Mouse (Mus musculus) forebrain, embryonic 16.5 days (tissue): ENCODE measurements around the gene Ecpas. TPM values are rescaled to one million over a fixed set of nuclear protein-coding genes. Genes with fewer than 3 reads are reported as not detected.

Source experiments
- ATAC-seq: fragments of 200-750 bp; cut with Nextera tagmentation; 2 replicates; pipeline ENCODE4 v1.8.0; 2017; ENCODE audit warnings: mild to moderate bottlenecking, moderate library complexity
- H3K27ac ChIP-seq: fragments of 300-500 bp; sonication (generic); 2 replicates; pipeline ENCODE4 v1.5.1; 2014; ENCODE audit warnings: low read length, control low read depth
- H3K27me3 ChIP-seq: fragments of 300-500 bp; sonication (generic); replicated peaks from 2 replicates; pipeline ENCODE4 v1.6.1; 2014; ENCODE audit warnings: low read length; ENCODE audit not compliant: control insufficient read depth, insufficient read depth
- H3K36me3 ChIP-seq: fragments of 300-500 bp; sonication (generic); 2 replicates; pipeline ENCODE4 v1.6.1; 2014; ENCODE audit not compliant: control insufficient read depth, insufficient read depth
- H3K4me1 ChIP-seq: fragments of 300-500 bp; sonication (generic); replicated peaks from 2 replicates; pipeline ENCODE4 v1.6.1; 2014; ENCODE audit warnings: low read length; ENCODE audit not compliant: control insufficient read depth, insufficient read depth
- H3K4me2 ChIP-seq: fragments of 300-500 bp; sonication (generic); 2 replicates; pipeline ENCODE4 v1.6.1; 2014; ENCODE audit warnings: mild to moderate bottlenecking, low read length, control low read depth
- H3K4me3 ChIP-seq: fragments of 300-500 bp; sonication (generic); replicated peaks from 2 replicates; pipeline ENCODE4 v1.5.1; 2014; ENCODE audit warnings: mild to moderate bottlenecking, low read length, control low read depth
- H3K9ac ChIP-seq: fragments of 300-500 bp; sonication (generic); replicated peaks from 2 replicates; pipeline ENCODE4 v1.6.1; 2014; ENCODE audit warnings: low read depth, low read length, control low read depth
- H3K9me3 ChIP-seq: fragments of 300-500 bp; sonication (generic); 2 replicates; pipeline ENCODE4 v1.6.1; 2016; ENCODE audit warnings: low read length; ENCODE audit not compliant: control insufficient read depth
- WGBS: fragments of 180-500 bp; shearing (Covaris S2); extraction: QIAGEN DNeasy Blood & Tissue Kit; methylation state at CpG from one replicate; pipeline ENCODE4 v1.1.7; 2014; 5-methylcytosine and 5-hydroxymethylcytosine counted together
- polyA plus RNA-seq: library from polyadenylated mRNA; unstranded; fragments of >200 nt; fragmentation: Nextera tagmentation; extraction: Ambion mirVana; gene quantifications from 2 replicates; pipeline ENCODE4 v1.2.1, GENCODE M21; 2015

Gene Ecpas
- polyA plus RNA-seq, 1 experiment from 2014 or later: 28.8 TPM

GRCm38 (mm10) chr4:58913336-58914026 is 932 bp upstream of the Ecpas start:
- no peaks in the 10 kb centered on the region for H3K27me3 ChIP-seq
- peaks cover 11% of the 10 kb centered on the region for H3K4me1 ChIP-seq
- no peak overlapping the region for H3K9ac ChIP-seq
- ATAC-seq: no peak
- no peaks in the 10 kb centered on the region for H3K9me3 ChIP-seq
- 43% methylated on average over 3 of the region's 3 CpGs for WGBS
- no peak overlapping the region for H3K27ac ChIP-seq
- no peaks in the 10 kb centered on the region for H3K36me3 ChIP-seq
- peak overlapping the region; percentile 64 for H3K4me2 ChIP-seq
- no peak overlapping the region; the same call in 1 of the 2 replicates for H3K4me3 ChIP-seq

- peak overlapping the region; percentile 97 for H3K9ac ChIP-seq
- no peaks in the 10 kb centered on the region for H3K27me3 ChIP-seq
- peak overlapping the region; percentile 97 for H3K27ac ChIP-seq
- no peaks in the 10 kb centered on the region for H3K36me3 ChIP-seq
- peaks cover 11% of the 10 kb centered on the region for H3K4me1 ChIP-seq
- peak overlapping the region; percentile 64 for H3K4me2 ChIP-seq
- no peaks in the 10 kb centered on the region for H3K9me3 ChIP-seq
- WGBS: under 1% methylated on average over 88 of the region's 126 CpGs
- H3K4me3 ChIP-seq: peak overlapping the region; percentile 86
- peak; percentile 85 for ATAC-seq
Observed at GRCm38 (mm10) chr4:58911831-58912628, 519 bp downstream of the Ecpas start.

GRCm38 (mm10) chr4:58911069-58911830 is 1.3 kb downstream of the Ecpas start:
- Histone ChIP-seq H3K27ac (peak overlapping the region; percentile 97), H3K4me3 (peak overlapping the region; percentile 86), H3K9ac (peak overlapping the region; percentile 97), H3K9me3 (no peaks in the 10 kb centered on the region), H3K4me1 (peaks cover 11% of the 10 kb centered on the region), H3K4me2 (peak overlapping the region; percentile 64), H3K36me3 (no peaks in the 10 kb centered on the region), H3K27me3 (no peaks in the 10 kb centered on the region)
- ATAC-seq: peak; percentile 74
- under 1% methylated on average over 53 of the region's 56 CpGs for WGBS

GRCm38 (mm10) chr4:58910175-58911068 is 2.1 kb downstream of the Ecpas start:
- peak overlapping the region; percentile 97 for H3K9ac ChIP-seq
- H3K9me3 ChIP-seq: no peaks in the 10 kb centered on the region
- peak overlapping the region; percentile 97 for H3K27ac ChIP-seq
- H3K27me3 ChIP-seq: no peaks in the 10 kb centered on the region
- no peak for ATAC-seq
- peaks cover 11% of the 10 kb centered on the region for H3K4me1 ChIP-seq
- peak overlapping the region; percentile 86 for H3K4me3 ChIP-seq
- 33% methylated on average over 16 of the region's 16 CpGs for WGBS
- H3K36me3 ChIP-seq: no peaks in the 10 kb centered on the region
- H3K4me2 ChIP-seq: peak overlapping the region; percentile 64

GRCm38 (mm10) chr4:58907453-58907852 is 5.1 kb downstream of the Ecpas start:
- no peak overlapping the region for H3K9ac ChIP-seq
- 95% methylated on average over 1 of the region's 1 CpGs for WGBS
- H3K27ac ChIP-seq: no peak overlapping the region
- H3K4me1 ChIP-seq: peaks cover 8% of the 10 kb centered on the region
- no peak overlapping the region for H3K4me3 ChIP-seq
- H3K4me2 ChIP-seq: no peak overlapping the region
- H3K27me3 ChIP-seq: no peaks in the 10 kb centered on the region
- ATAC-seq: no peak
- no peaks in the 10 kb centered on the region for H3K9me3 ChIP-seq
- H3K36me3 ChIP-seq: no peaks in the 10 kb centered on the region

- Histone ChIP-seq H3K27ac (no peak overlapping the region), H3K9ac (no peak overlapping the region)
- ATAC-seq: no peak
Observed at GRCm38 (mm10) chr4:58898318-58898717, 14.2 kb downstream of the Ecpas start.

GRCm38 (mm10) chr4:58897436-58897835 is 15.1 kb downstream of the Ecpas start:
- WGBS: 80% methylated on average over 4 of the region's 4 CpGs

More at GRCm38 (mm10) chr4:58898318-58898717, 14.2 kb downstream of the Ecpas start:
- no peaks in the 10 kb centered on the region for H3K27me3 ChIP-seq
- H3K36me3 ChIP-seq: no peaks in the 10 kb centered on the region
- H3K4me1 ChIP-seq: peaks cover 2% of the 10 kb centered on the region; the same call in 1 of the 2 replicates
- H3K9me3 ChIP-seq: no peaks in the 10 kb centered on the region
- no peak overlapping the region for H3K4me2 ChIP-seq
- H3K4me3 ChIP-seq: no peak overlapping the region

GRCm38 (mm10) chr4:58894399-58894798 is 18.1 kb downstream of the Ecpas start:
- no peaks in the 10 kb centered on the region for H3K36me3 ChIP-seq
- ATAC-seq: no peak
- H3K4me1 ChIP-seq: no peaks in the 10 kb centered on the region
- H3K9me3 ChIP-seq: no peaks in the 10 kb centered on the region
- H3K9ac ChIP-seq: no peak overlapping the region
- 91% methylated on average over 7 of the region's 7 CpGs for WGBS
- no peak overlapping the region for H3K4me2 ChIP-seq
- H3K27me3 ChIP-seq: no peaks in the 10 kb centered on the region
- no peak overlapping the region for H3K4me3 ChIP-seq
- no peak overlapping the region for H3K27ac ChIP-seq

More at GRCm38 (mm10) chr4:58897436-58897835, 15.1 kb downstream of the Ecpas start:
- no peak overlapping the region for H3K4me3 ChIP-seq
- no peak for ATAC-seq
- H3K27ac ChIP-seq: no peak overlapping the region
- H3K27me3 ChIP-seq: no peaks in the 10 kb centered on the region
- no peaks in the 10 kb centered on the region for H3K36me3 ChIP-seq
- no peak overlapping the region for H3K4me2 ChIP-seq
- no peaks in the 10 kb centered on the region for H3K4me1 ChIP-seq
- no peak overlapping the region for H3K9ac ChIP-seq
- no peaks in the 10 kb centered on the region for H3K9me3 ChIP-seq
